Mouse (Mus musculus) heart, adult 18-20 months (tissue): ENCODE measurements around the gene Nckap1l. TPM values are rescaled to one million over a fixed set of nuclear protein-coding genes. Genes with fewer than 3 reads are reported as not detected.
"Not testable (repeated sequence)": the region's sequence is repeated elsewhere in the genome, so short reads cannot be mapped to it uniquely, and the experiment has no call there.

ENCODE experiments used
- DNase-seq, 2 experiments: peaks; one replicate each; pipeline ENCODE4 v3.0.0; 2021 to 2022; ENCODE audit warnings: mixed read lengths in 1 of 2
- long read RNA-seq, 2 experiments: library from polyadenylated mRNA; stranded (forward); transcript quantifications; one replicate each; pipeline ENCODE4 v2.0.0; 2021
- total RNA-seq, 2 experiments: library from RNA; stranded (reverse); gene quantifications; 2 replicates each; pipeline ENCODE4 v1.2.3; 2021

Gene Nckap1l
- total RNA-seq, result 1 to 10 TPM; 3.5 to 5.5 TPM
- long read RNA-seq, experiment 1, partial matches to known transcripts, result 0 of 1 reads
- long read RNA-seq, experiment 1, other reads (novel, unspliced or antisense), result 1 of 1 reads
- long read RNA-seq, experiment 2, full-length matches to known transcripts, result 1 of 5 reads
- long read RNA-seq, experiment 2, partial matches to known transcripts, result 4 of 5 reads
- long read RNA-seq, experiment 2, other reads (novel, unspliced or antisense), result 0 of 5 reads

GRCm38 (mm10) chr15:103453551-103454218 is at the start of gene Nckap1l:
Gene Nckap1l, plus strand, starts transcription at chr15:103453794.
- DNase-seq, result peak; percentile 36 to 82

GRCm38 (mm10) chr15:103405586-103405985 is 48.0 kb upstream of the Nckap1l start:
- DNase-seq, result not testable (repeated sequence)

- DNase-seq, result no peak
Measured at GRCm38 (mm10) chr15:103427017-103427416, 26.6 kb upstream of the Nckap1l start.

- DNase-seq, result no peak
Measured at GRCm38 (mm10) chr15:103430241-103430640, 23.4 kb upstream of the Nckap1l start, which contains the start of gene Gtsf1. Gene Gtsf1, minus strand, starts transcription at chr15:103430470.

- DNase-seq, result not testable (repeated sequence)
Measured at GRCm38 (mm10) chr15:103445966-103446365, 7.6 kb upstream of the Nckap1l start.

GRCm38 (mm10) chr15:103448369-103448768 is 5.2 kb upstream of the Nckap1l start, which contains the start of gene Gtsf2:
Gene Gtsf2, minus strand, starts transcription at chr15:103448469.
- DNase-seq, result no peak

- no peak for DNase-seq
Measured at GRCm38 (mm10) chr15:103454449-103454848, 855 bp downstream of the Nckap1l start.

- DNase-seq, result peak; percentile 7 to 55
Measured at GRCm38 (mm10) chr15:103462539-103463261, 9.1 kb downstream of the Nckap1l start.

GRCm38 (mm10) chr15:103471488-103472194 is 18.0 kb downstream of the Nckap1l start:
- DNase-seq, result no peak

- DNase-seq, result no peak
Measured at GRCm38 (mm10) chr15:103472265-103472664, 18.7 kb downstream of the Nckap1l start.

DNA sequence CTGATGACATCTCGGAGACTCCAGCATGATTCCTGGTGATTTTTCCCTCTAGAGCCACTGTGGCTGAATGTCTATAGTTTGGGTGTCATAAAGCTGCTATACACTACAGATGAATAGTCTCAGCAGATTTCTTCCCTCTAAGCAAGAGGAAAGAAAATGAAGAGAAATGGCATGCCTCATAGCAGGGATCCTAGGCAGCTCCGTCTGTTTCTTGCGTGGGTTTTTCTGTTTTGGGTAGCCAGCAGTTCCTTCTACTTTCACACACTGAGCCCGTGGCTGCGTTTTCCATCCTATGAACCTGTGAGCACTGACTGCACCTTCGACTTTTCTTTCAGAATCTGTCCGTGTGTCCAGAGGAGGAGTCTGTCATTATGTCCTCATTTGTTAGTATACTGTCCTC is 19.6 kb downstream of the Nckap1l start:
- no peak for DNase-seq

DNA sequence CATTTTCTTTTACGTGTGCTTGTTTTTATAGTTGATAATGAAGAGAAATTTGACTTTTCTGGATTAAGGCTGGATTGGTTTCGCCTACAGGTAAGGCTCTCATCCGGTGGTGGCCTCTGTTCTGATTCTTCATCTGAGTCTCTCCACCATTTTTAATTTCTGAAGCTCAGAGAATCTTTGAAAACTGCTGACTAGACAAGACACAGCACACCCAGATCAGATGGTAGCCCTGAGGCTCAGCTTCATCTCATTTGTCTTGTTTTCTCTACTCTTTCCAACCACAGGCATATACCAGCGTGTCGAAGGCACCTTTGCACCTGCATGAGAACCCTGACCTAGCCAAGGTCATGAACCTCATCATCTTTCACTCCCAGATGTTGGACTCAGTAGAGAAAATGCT is 20.2 kb downstream of the Nckap1l start:
- no peak for DNase-seq

- DNase-seq, result no peak
Measured at GRCm38 (mm10) chr15:103479080-103479606, 25.5 kb downstream of the Nckap1l start.

- DNase-seq, result no peak
Measured at GRCm38 (mm10) chr15:103480129-103480528, 26.5 kb downstream of the Nckap1l start.

DNA sequence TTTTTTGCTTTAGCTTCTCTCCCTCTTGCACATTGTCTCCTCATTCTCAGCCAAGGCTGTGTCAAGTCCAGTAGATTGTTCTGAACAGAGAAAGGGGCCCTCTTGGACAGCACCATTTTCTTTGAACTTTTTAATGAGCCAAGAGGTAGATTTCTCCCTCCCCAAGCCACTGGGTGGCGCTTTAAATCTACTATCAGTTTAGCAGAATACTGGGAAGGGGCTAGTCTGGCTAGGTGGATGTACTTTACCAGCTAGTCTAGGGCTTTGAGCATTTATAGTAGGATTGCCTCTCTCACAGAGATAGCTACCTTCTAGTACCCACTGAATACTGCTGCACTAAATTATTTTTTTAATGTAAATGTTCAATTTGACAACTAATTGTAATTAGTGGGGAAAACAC is 28.9 kb downstream of the Nckap1l start:
- DNase-seq, result peak in 1 of 2 experiments; percentile 10

DNA sequence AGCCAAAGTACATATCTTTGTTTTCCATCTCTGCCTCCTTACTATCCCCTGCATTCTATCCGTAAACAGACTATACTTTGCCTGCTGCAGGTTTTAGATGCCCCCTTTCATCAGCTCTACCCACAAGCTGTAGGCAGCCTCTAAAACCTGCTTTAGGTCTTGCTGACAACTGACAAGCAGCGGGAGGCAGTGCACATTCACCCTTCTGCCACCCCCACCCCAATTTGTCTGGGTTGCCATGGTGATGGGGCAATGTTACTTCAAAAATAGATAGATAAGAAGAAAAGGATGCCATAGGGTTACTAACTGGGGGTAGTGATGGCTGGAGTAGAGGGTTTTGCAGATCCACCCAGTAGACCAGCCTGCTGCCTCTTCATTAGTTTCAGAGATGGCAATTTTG is 30.9 kb downstream of the Nckap1l start:
- no peak for DNase-seq

DNA sequence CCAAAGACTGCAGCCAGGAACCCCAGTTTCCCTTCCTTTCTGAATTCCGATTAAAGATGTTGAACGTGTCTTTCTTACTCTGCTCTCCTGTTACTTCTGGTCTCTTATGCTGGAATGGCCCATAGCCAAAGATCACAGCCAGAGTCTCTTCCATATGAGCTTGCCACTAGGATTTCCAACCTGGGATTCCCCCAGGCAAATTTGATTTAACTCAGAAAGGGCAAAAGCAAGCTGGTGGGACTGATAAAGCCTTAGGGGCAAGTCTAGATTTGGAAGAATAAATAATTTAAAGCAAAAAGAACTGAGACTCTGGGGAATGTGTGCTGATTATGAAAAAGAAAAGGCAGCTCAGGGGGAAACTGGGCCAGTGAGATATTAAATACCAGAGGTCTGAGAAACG is 31.5 kb downstream of the Nckap1l start:
- DNase-seq, result no peak

DNA sequence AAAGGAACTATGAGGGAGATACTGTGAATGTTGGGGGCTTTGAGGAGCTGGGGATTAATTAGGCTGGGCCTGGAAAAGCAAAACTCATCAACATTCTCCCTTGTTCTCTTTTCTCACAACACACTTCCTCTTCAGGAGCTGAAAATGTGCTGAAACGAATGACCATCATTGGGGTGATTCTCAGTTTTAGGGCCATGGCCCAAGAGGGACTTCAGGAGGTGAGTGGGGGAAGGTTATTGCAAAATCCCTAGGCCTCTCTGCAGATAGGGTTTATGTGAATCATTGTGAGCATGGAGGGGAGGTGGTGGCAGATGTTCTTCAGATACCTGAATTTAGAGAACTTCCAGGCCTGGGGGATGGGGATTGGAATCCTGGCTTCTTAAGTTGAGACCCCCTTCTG is 33.1 kb downstream of the Nckap1l start:
- no peak for DNase-seq

DNA sequence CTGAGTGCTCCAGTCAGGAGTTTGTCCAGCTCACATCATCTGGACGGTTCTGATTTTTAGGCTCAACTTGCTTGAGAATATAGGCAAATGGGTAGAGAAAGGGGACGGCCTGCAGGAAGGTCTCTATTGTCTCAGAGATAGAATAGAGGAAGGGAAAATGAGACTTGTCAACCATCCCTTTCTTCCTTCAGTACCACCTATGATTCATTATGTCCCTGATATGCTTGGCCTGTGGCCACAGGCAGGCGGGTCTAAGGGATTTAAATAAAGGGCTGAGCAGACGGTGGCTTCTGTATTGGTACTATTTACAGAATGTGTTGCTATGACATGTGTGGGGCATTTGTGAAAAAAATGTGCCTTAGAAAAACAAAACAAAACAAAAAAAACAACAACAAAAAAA is 34.7 kb downstream of the Nckap1l start:
- no peak for DNase-seq

DNA sequence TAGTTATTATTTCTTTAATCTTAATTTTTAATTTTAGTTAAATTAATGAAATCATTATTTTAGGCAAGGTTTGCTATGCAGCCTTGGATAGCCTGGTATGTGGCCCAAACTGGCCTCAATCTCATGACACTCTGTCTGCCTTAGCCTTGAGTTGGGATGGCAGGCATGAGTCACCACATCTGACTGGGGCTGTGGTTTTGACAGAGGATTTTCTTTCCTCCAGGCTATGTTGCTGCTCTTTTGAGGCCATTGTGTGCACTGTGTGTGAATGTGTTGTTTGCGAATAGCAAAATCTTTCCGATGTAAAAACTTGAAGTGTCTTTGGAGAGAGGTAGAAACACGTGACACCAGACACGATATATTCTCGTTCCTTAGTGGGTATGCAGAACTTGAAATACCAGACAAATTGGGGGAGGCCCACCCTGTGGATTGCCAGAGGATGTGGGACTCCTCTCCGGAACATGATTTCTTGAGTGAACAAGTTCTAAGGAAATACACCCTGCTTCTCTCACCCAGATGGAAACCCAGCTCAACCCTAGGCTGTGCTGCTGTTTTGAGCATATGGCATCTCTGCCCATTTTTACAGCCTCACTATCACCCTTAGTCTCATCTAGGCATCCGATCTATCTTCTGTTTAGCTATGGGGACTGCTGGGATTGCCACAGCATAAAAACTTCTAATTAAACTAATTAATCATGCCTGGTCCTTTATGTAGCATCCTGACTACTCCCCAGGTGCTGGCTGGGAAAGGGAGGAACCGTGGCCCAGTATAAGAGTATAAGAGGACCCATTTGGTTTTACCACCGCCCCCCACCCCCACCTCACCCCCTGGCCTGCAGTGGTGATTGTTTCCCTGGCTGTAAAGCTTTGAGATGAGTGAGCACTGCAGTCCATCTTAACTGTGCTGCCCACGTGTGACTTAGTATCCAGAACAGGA is 42.9 kb downstream of the Nckap1l start:
- no peak for DNase-seq

DNA sequence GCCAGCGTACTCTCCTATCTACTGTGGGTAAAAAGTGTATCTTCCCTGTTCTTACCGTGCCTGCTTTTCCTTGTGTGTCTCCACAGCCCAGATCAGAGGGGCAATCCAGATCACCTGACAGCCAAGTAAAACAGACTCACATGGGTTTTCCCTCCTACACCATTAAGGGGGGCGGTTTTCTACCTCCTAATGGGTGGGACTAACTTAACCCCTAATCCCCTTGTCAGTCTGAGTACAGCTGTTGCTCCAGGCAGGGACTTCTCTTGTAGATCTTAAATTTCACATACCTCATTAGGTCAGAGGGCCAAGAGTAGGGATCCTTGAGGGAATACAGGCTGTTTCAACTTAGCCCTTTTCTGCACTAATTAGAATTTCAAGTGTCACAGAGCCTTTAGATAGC is 44.6 kb downstream of the Nckap1l start:
- DNase-seq, result no peak
